Mouse (Mus musculus): ENCODE results near the gene Kmt2a.

DNA sequence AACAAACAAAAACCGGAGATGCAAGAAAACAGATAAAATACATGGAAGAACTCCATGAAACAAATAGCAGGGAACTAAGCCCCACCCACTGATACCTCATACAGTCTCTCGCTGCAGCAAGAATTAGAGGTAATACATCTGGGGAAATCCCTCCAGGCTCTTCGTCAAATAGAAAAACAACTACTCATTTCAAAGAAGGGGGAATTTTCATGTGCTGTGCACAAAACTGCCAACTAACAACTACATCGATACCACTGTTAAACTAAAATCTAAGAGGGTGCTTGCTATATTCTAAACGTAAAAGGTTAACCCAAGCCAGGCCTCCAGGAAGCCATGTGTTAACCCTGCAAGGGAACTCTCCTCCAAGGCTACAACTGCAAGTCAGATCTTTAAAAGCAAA, 7.4 kb downstream of the Kmt2a start:
- TF ChIP-seq POLR2A (IDR thresholded peaks at IDR 0.05; ENCODE audit: low read depth, low read length) (no peak), CTCF (conservative IDR thresholded peaks at IDR 0.05; ENCODE audit: insufficient read depth, insufficient read length, low read depth, low read length) (no peak)
